Mouse (Mus musculus): ENCODE data around the gene Stau1. TPM values are rescaled to one million over a fixed set of nuclear protein-coding genes. Genes with fewer than 3 reads are reported as not detected.
A peak's percentile ranks its signal among the peaks of the same experiment; 100 is the strongest.

Gene Stau1
- polyA plus RNA-seq, 1 experiment from 2014 or later, result 114 TPM

DNA sequence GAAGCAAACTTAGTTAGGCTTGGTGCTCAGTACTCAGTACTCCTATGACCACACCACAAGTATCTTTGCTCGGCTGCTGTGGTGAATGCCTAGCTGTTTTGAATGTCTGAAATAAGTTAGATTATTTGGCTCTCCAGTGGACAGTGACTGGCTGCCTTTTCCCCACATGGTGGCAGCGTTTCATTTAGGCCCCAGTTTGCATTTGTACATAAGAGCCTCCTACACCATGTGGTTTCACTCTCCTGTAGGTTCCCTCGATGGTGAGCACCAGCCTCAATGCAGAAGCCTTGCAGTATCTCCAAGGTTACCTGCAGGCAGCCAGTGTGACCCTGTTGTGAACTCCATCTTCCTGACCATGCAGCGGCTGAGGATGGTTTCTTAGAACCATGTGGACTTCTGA, 50.6 kb downstream of the Stau1 start:
- no peaks in the 10 kb centered on the region for H3K27me3 ChIP-seq
- no peak for ATAC-seq (ENCODE audit: low FRiP score, low read depth)
- no peak overlapping the region for H3K4me3 ChIP-seq
- 51% methylated on average over 4 of the region's 4 CpGs for WGBS
- peaks cover 88% of the 10 kb centered on the region for H3K36me3 ChIP-seq
- H3K9ac ChIP-seq, result no peak overlapping the region
- no peak overlapping the region for H3K4me2 ChIP-seq (replicated peaks)
- H3K4me1 ChIP-seq, result no peaks in the 10 kb centered on the region
- H3K9me3 ChIP-seq, result no peaks in the 10 kb centered on the region
- H3K27ac ChIP-seq, result no peak overlapping the region

DNA sequence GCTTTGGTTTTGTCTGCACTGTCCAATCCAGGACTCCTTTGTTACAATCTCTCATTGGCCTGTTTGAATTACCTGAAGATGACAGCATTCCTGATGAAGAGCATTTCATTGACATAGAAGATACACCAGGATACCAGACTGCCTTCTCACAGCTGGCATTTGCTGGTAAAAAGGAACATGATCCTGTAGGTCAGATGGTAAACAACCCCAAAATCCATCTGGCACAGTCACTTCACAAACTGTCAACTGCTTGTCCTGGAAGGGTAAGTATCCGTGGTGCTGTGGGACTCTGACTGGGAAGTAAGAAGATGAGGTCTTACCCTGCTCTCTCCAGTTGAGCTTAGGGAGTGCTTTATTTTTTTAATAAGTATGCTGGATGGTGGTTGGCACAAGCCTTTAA, 51.8 kb downstream of the Stau1 start:
- H3K27ac ChIP-seq, result no peak overlapping the region
- no peak overlapping the region for H3K9ac ChIP-seq
- H3K36me3 ChIP-seq, result peaks cover 85% of the 10 kb centered on the region
- 76% methylated on average over 1 of the region's 1 CpGs for WGBS
- ATAC-seq (ENCODE audit: low FRiP score, low read depth), result no peak
- H3K4me3 ChIP-seq, result no peak overlapping the region
- no peaks in the 10 kb centered on the region for H3K27me3 ChIP-seq
- no peaks in the 10 kb centered on the region for H3K9me3 ChIP-seq
- H3K4me2 ChIP-seq (replicated peaks), result no peak overlapping the region
- no peaks in the 10 kb centered on the region for H3K4me1 ChIP-seq

DNA sequence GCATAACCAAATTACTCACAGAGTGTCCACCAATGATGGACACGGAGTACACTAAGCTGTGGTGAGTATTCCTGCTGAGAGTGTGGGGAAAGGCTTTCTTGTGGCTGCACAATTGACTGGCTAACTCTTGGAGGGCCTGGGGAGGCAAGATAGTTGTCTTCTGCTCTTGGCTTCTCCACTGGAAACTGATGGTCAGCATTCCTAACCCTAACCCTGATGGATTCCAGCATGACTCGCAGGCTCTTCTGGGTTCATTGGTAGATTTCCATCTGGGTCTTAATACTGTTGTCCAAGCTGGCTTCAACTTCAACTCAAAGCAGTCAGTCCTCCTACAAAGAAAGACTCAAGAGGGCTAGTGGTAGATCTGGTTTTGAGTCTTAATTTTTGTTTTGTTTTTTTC, 53.0 kb downstream of the Stau1 start:
- no peak for ATAC-seq (ENCODE audit: low FRiP score, low read depth)
- Histone ChIP-seq H3K9me3 (no peaks in the 10 kb centered on the region), H3K27me3 (no peaks in the 10 kb centered on the region), H3K4me2 (replicated peaks) (no peak overlapping the region), H3K4me3 (no peak overlapping the region), H3K4me1 (no peaks in the 10 kb centered on the region), H3K36me3 (peaks cover 85% of the 10 kb centered on the region), H3K9ac (no peak overlapping the region), H3K27ac (peak overlapping the region; percentile 39; the same call in 1 of the 2 replicates)
- WGBS, result 91% methylated on average over 2 of the region's 2 CpGs

DNA sequence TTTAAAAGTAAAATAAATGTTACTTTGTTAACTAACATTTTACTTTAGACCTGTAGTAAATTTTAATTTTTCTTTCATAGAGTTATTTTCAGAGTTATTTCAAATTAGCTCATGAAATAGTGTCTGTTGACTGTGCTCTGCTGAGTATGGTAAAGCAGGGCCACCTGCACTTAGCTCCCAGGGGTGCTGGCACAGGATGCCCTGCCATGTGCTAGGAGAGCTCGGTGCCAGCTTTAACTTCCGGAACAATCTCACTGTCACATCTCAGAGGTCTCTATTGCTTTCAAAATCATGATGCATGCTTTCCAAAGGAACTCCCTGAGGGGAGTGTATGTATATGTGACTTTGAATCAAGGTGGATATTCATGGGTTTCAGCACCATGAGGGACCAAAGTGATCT, 59.9 kb downstream of the Stau1 start:
- no peak overlapping the region for H3K9ac ChIP-seq
- no peak overlapping the region for H3K4me2 ChIP-seq (replicated peaks)
- no peak for ATAC-seq (ENCODE audit: low FRiP score, low read depth)
- no peaks in the 10 kb centered on the region for H3K27me3 ChIP-seq
- no peaks in the 10 kb centered on the region for H3K4me1 ChIP-seq
- 86% methylated on average over 2 of the region's 2 CpGs for WGBS
- peaks cover 92% of the 10 kb centered on the region for H3K36me3 ChIP-seq
- no peaks in the 10 kb centered on the region for H3K9me3 ChIP-seq
- no peak overlapping the region for H3K4me3 ChIP-seq
- H3K27ac ChIP-seq, result no peak overlapping the region

DNA sequence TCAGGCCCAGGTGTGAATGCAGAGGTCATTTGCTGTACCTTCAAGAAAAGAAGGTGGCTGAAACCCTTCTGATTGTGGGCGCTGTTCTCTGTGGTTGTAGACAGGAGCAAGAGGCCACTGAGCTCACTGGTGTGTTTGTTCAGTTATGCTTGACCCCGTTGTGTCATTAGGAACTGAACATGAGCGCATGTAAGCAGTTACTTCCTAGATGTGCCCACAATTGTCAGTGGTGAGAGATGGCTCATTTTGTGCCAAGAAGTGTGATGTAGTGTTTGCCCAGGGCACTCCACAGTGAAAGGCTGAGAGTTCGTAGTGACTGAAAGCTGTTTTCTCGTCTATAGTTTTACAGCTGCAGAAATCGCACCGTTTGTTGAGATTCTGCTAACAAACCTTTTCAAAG, 60.5 kb downstream of the Stau1 start:
- WGBS, result 94% methylated on average over 7 of the region's 7 CpGs
- no peaks in the 10 kb centered on the region for H3K27me3 ChIP-seq
- H3K4me1 ChIP-seq, result no peaks in the 10 kb centered on the region
- H3K36me3 ChIP-seq, result peaks cover 92% of the 10 kb centered on the region
- H3K4me2 ChIP-seq (replicated peaks), result no peak overlapping the region
- H3K9ac ChIP-seq, result no peak overlapping the region
- no peak overlapping the region for H3K27ac ChIP-seq
- no peak for ATAC-seq (ENCODE audit: low FRiP score, low read depth)
- no peak overlapping the region for H3K4me3 ChIP-seq
- H3K9me3 ChIP-seq, result no peaks in the 10 kb centered on the region

DNA sequence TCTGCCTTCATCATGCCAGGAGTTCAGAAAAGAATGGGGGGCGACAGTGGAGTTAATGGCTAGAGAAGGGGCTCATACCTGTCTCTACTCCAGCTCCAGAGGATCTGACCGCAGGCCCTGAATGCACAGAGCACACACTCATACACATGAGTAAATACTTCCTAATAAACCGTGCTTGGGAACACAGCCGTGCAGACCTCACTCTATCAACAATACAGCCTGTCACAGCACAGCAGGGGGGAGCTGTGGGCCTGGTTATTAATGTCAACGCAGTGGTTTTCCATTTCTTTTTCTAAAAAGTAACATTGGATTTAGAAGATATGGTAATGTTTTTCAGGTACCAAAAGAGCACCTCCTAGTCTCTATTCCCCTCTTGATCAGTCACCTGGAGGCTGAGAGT, 61.7 kb downstream of the Stau1 start:
- Histone ChIP-seq H3K36me3 (peaks cover 93% of the 10 kb centered on the region), H3K4me1 (no peaks in the 10 kb centered on the region), H3K27me3 (no peaks in the 10 kb centered on the region), H3K4me2 (replicated peaks) (no peak overlapping the region), H3K27ac (no peak overlapping the region), H3K9ac (no peak overlapping the region), H3K4me3 (no peak overlapping the region), H3K9me3 (no peaks in the 10 kb centered on the region)
- WGBS, result 85% methylated on average over 5 of the region's 5 CpGs
- no peak for ATAC-seq (ENCODE audit: low FRiP score, low read depth)

DNA sequence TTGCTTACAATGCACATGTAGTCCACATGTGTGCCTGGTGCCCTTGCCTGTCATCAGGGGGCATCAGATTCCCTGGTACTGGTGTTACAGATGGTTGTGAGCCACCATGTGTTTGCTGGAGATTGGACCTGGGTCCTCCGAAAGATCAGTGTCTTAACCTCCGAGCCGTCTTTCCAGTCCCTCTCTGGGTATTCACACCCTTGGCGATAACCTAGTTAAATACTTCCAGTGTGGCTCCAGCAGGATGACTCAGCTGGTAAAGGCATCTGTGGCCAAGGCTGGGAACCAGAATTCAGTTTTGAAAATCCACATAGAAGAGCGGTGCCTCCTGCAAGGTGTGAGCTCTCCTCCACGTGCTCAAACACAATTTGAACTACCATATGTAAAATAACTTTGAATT, 62.2 kb downstream of the Stau1 start:
- Histone ChIP-seq H3K27me3 (no peaks in the 10 kb centered on the region), H3K9me3 (no peaks in the 10 kb centered on the region), H3K9ac (no peak overlapping the region), H3K4me1 (no peaks in the 10 kb centered on the region), H3K4me2 (replicated peaks) (no peak overlapping the region), H3K27ac (no peak overlapping the region), H3K4me3 (no peak overlapping the region), H3K36me3 (peaks cover 93% of the 10 kb centered on the region)
- 95% methylated on average over 6 of the region's 6 CpGs for WGBS
- no peak for ATAC-seq (ENCODE audit: low FRiP score, low read depth)

DNA sequence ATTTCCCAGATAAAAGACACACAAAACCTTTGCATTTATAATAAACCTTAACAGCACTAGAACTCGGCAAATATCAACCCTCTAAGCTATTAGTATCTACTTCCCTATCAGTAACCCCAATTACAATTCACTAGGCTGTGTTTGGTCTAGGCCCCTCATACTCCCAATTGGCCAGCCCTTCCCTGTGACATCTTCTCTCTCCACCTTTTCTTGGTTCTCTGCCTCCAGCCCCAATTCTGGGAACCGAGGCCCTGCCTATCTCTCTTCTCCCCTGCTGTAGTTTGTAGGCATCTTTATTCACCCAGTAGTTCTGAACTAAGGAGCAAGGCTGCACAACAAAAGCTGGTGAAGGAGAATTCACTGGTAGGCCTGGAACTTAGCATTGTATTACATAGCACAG, 72.1 kb downstream of the Stau1 start:
- WGBS, result 87% methylated on average over 2 of the region's 2 CpGs
- Histone ChIP-seq H3K9me3 (no peaks in the 10 kb centered on the region), H3K36me3 (peaks cover 87% of the 10 kb centered on the region), H3K4me1 (no peaks in the 10 kb centered on the region), H3K4me3 (no peak overlapping the region), H3K27me3 (no peaks in the 10 kb centered on the region), H3K27ac (no peak overlapping the region), H3K9ac (no peak overlapping the region), H3K4me2 (replicated peaks) (no peak overlapping the region)
- ATAC-seq (ENCODE audit: low FRiP score, low read depth), result no peak

DNA sequence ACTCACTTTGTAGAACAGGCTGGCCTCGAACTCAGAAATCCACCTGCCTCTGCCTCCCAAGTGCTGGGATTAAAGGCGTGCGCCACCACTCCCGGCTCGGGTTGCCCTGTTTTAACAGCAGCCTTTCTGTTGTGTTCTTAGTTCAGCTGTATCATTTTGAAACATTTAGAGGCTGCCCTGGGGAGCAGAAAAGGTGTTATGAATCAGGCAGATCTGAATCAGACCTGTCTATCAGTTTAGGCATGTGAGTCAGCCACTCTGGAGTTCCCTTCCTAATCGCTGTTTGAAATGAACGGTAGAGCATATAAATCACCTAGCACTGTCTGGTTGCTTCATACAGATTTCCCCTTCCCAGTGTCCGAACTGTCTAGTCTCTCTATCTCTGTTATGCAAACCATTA, 85.6 kb downstream of the Stau1 start:
- peaks cover 13% of the 10 kb centered on the region for H3K4me1 ChIP-seq
- no peak overlapping the region for H3K9ac ChIP-seq
- no peak overlapping the region for H3K27ac ChIP-seq
- H3K27me3 ChIP-seq, result no peaks in the 10 kb centered on the region
- ATAC-seq (ENCODE audit: low FRiP score, low read depth), result no peak
- no peak overlapping the region for H3K4me3 ChIP-seq
- no peaks in the 10 kb centered on the region for H3K9me3 ChIP-seq
- peaks cover 12% of the 10 kb centered on the region for H3K36me3 ChIP-seq
- 90% methylated on average over 8 of the region's 8 CpGs for WGBS
- no peak overlapping the region for H3K4me2 ChIP-seq (replicated peaks)

DNA sequence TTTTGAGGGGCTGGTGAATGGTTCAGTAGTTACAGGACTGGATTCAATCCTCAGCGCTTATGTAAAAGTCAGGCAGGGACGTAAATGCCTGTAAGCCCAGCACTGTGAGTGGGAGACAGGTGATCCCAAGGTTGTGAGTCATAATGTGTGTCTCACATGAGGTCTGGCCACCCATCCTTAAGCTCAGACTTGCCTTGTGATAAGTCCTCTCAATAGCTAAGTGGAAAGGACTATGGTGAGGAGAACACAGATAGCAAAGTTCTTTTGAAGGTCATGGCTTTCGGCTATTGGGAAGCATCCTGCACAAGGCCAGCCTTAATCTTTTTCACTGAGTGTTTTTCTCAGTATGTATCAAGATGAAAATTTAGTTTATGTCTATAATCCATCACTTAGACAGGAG, 86.4 kb downstream of the Stau1 start:
- H3K27ac ChIP-seq, result no peak overlapping the region
- peaks cover 12% of the 10 kb centered on the region for H3K36me3 ChIP-seq
- H3K4me3 ChIP-seq, result no peak overlapping the region
- H3K9me3 ChIP-seq, result no peaks in the 10 kb centered on the region
- 94% methylated on average over 3 of the region's 3 CpGs for WGBS
- no peak overlapping the region for H3K4me2 ChIP-seq (replicated peaks)
- no peak for ATAC-seq (ENCODE audit: low FRiP score, low read depth)
- H3K9ac ChIP-seq, result no peak overlapping the region
- H3K4me1 ChIP-seq, result peaks cover 13% of the 10 kb centered on the region
- no peaks in the 10 kb centered on the region for H3K27me3 ChIP-seq

DNA sequence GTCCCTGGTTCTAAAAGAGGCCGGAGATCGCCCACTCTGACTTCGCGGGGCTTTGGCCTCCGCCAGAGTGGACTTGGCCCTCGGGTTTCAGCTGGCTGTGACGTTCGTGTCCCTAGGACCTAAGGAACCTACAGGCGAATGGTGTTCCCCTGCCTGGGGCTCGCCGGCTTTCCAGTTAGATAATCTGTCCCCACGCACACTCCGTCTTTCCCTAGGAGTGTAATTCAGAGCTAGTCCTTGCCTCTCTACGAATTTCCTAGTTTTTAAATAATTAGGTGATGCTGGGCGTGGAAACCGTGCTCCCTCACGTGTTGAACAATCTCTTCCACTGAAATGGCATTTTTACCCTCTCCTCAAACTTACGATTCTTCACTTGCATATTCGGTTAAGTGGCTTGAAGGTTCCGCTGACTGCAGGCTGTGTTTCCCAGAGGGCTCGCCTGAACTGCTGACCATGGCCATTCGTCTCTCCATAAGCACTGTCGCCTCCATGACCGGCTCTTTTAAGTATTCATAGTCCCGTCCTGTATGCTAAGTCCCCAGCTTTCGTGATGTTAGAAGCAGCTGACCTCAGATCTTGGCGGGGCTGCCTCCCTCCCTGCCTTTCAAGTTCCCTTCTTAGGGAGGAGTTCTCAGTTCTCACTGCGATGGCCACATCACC, 89.4 kb downstream of the Stau1 start:
- Histone ChIP-seq H3K27ac (peak overlapping the region; percentile 98; the same call in 1 of the 2 replicates), H3K4me3 (peak overlapping the region; percentile 86), H3K36me3 (peaks cover 12% of the 10 kb centered on the region), H3K9ac (peak overlapping the region; percentile 90), H3K9me3 (no peaks in the 10 kb centered on the region), H3K4me2 (replicated peaks) (peak overlapping the region; percentile 97), H3K27me3 (no peaks in the 10 kb centered on the region), H3K4me1 (peaks cover 13% of the 10 kb centered on the region)
- WGBS, result under 1% methylated on average over 28 of the region's 28 CpGs
- peak; percentile 34 for ATAC-seq (ENCODE audit: low FRiP score, low read depth)

DNA sequence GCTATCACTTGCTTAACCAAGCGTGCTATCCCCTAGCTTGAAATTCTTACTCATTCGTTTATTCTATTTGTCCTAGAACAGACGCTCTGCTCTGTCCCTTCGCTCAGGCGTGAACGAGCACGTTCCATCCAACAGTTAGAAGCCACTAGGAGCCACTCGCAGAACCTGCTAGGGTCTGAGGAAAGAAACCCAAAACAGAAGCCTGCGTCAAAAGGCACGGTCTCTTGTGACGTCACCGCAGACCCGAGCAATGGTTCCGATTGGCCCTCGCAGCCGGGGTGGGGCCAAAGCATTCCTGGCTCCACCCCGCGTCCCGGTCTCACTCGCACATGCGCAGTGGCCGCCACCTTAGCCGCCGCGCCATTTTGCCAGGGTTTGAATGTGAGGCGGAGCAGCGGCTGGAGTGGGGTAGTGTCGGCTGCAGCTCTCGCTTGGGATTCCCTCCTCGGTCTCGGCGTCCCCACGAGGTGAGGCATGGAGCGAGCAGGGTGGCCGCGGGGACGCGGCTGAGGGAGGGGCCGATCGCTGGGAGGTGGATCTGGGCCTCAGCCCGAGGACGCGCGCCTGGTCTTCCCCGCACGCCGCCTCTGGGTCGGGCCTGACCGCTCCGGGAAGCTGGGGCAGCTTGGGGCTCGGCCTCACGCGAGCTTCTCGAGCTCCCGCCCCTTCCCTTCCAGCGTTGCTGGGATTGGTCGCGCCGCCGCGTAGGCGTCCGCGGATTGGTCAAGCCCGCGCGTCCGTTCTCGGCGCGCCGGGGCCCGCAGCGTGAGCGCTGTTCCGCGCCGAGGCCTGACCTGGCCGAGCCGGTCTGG, 90.2 kb downstream of the Stau1 start, which contains the start of gene Cse1l:
Gene Cse1l, plus strand, starts transcription at position 330 of the 812 bp plus-strand sequence.
- peak within 1 kb of the TSS; percentile 98 for H3K27ac ChIP-seq
- WGBS, result under 1% methylated on average over 80 of the region's 80 CpGs

More for the DNA sequence above, 90.2 kb downstream of the Stau1 start, which contains the start of gene Cse1l:
- Histone ChIP-seq H3K4me2 (replicated peaks) (peak within 1 kb of the TSS; percentile 97), H3K4me1 (peaks cover 13% of the 10 kb centered on the region), H3K9me3 (no peaks in the 10 kb centered on the region), H3K36me3 (peaks cover 12% of the 10 kb centered on the region), H3K4me3 (peak within 1 kb of the TSS; percentile 86), H3K27me3 (no peaks in the 10 kb centered on the region), H3K9ac (peak within 1 kb of the TSS; percentile 90)
- ATAC-seq (ENCODE audit: low FRiP score, low read depth), result peak; percentile 96
